Mouse (Mus musculus): ENCODE data around the gene Dpyd. TPM values are rescaled to one million over a fixed set of nuclear protein-coding genes. Genes with fewer than 3 reads are reported as not detected.

The Dpyd gene
- total and polyA plus RNA-seq, 2 experiments from 2014 or later = 3.7 to 4.1 TPM

DNA sequence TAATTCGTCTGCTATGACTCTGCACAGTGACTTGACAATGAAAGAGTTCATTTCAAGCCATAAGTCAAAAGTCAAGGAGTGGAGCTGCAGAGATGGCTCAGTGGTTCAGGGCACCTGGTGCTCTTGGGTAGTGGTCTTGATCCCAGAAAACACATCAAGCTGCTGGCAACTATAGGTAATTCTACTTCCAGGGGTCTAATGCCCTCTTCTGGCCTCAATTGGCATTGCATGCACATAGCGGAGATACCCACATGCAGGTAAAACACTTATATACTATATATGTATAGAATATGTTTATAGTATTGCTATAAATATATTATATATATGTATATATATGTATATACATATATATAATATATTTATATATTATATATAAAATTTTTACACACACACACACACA lies 429.4 kb downstream of the Dpyd start:
- Histone ChIP-seq H3K4me1 (ENCODE audit: insufficient read depth, low read length) (no peaks in the 10 kb centered on the region), H3K9ac (replicated peaks; ENCODE audit: low read length) (no peak overlapping the region), H3K9me3 (ENCODE audit: low read length) (no peaks in the 10 kb centered on the region), H3K27ac (no peak overlapping the region), H3K36me3 (ENCODE audit: insufficient read depth, low read length) (no peaks in the 10 kb centered on the region), H3K27me3 (ENCODE audit: insufficient read depth, low read length) (no peaks in the 10 kb centered on the region), H3K4me3 (ENCODE audit: low read length) (no peak overlapping the region), H3K4me2 (ENCODE audit: low read depth, low read length) (no peak overlapping the region)
- no peak for ATAC-seq
- TF ChIP-seq CTCF (IDR thresholded peaks at IDR 0.05; ENCODE audit: low read depth) = no peak
- 89% methylated on average over 2 of the region's 2 CpGs for whole genome bisulfite sequencing
- DNase-seq (ENCODE audit: low spot score) = no peak

DNA sequence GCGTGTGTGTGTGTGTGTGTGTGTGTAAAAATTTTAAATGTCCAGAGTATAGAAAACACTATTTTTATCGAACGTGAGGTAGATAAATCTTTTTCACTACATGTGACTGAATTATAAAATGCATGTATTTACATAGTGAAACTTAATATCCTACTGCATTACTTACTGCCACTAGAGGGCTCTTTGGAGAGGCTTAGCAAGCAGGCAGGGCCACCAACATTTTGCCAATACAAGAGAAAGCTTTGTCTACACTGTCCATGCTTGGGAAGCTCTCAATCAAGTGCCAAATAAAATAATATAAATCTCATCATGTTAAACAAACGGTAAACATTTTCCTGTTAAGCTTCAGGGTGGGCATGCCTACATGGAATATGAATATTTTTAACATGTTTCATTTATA lies 429.9 kb downstream of the Dpyd start:
- DNase-seq (ENCODE audit: low spot score) (peak; percentile 53), ATAC-seq (no peak)
- no peak overlapping the region for H3K9ac ChIP-seq (replicated peaks; ENCODE audit: low read length)
- H3K4me1 ChIP-seq (ENCODE audit: insufficient read depth, low read length) = no peaks in the 10 kb centered on the region
- 78% methylated on average over 4 of the region's 4 CpGs for WGBS
- no peaks in the 10 kb centered on the region for H3K27me3 ChIP-seq (ENCODE audit: insufficient read depth, low read length)
- no peaks in the 10 kb centered on the region for H3K9me3 ChIP-seq (ENCODE audit: low read length)
- H3K27ac ChIP-seq = no peak overlapping the region
- no peak overlapping the region for H3K4me3 ChIP-seq (ENCODE audit: low read length)
- no peaks in the 10 kb centered on the region for H3K36me3 ChIP-seq (ENCODE audit: insufficient read depth, low read length)
- no peak overlapping the region for H3K4me2 ChIP-seq (ENCODE audit: low read depth, low read length)
- TF ChIP-seq CTCF (IDR thresholded peaks at IDR 0.05; ENCODE audit: low read depth) = peak; percentile 63

DNA sequence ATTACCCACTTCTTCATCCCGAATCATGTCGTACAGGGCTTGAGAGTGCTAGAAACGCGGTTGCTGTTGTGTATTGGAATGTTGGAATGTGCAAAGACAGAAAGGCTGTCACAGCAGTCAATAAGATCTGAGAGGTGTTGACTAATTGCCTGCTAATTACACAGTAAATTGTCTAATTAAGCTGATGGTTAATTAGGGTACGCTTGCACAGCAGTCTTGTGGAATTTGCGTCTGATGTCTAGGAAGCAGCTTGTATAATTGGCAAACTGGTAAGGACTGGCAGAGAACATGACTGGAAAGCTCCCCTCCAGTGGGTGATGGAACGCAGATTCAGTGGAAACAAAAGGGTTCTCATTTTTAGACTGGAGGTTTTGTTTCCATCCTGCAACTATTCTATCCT lies 459.3 kb downstream of the Dpyd start:
- peak; percentile 62; the same call in 1 of the 2 replicates for ATAC-seq

DNA sequence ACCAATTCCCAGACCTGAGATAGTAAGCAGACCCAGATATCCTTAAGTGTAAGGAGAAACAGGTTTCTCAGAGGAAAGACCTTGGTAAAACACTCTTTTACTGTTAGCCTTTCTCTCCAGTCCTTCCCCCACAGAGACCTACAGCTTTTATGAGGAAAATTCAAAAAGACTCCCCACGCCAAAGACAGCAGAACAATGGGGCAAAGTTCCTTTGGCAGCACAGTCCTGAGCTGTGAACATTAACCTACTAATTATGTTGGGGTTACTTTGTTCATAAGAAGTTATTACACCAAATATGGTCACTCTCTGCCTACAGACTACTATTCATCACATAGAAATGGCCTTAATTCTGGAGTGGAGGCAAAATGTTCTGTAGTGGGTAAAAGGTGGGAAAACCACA lies 480.7 kb downstream of the Dpyd start:
- H3K4me2 ChIP-seq (ENCODE audit: low read depth, low read length) = no peak overlapping the region
- H3K27me3 ChIP-seq (ENCODE audit: insufficient read depth, low read length) = no peaks in the 10 kb centered on the region
- no peak overlapping the region for H3K9ac ChIP-seq (replicated peaks; ENCODE audit: low read length)
- no peaks in the 10 kb centered on the region for H3K36me3 ChIP-seq (ENCODE audit: insufficient read depth, low read length)
- 67% methylated on average over 1 of the region's 1 CpGs for WGBS
- no peak for DNase-seq (ENCODE audit: low spot score)
- no peaks in the 10 kb centered on the region for H3K4me1 ChIP-seq (ENCODE audit: insufficient read depth, low read length)
- no peak overlapping the region for H3K27ac ChIP-seq
- H3K9me3 ChIP-seq (ENCODE audit: low read length) = no peaks in the 10 kb centered on the region
- TF ChIP-seq CTCF (IDR thresholded peaks at IDR 0.05; ENCODE audit: low read depth) = no peak
- no peak overlapping the region for H3K4me3 ChIP-seq (ENCODE audit: low read length)
- no peak for ATAC-seq

More for the DNA sequence above, 459.3 kb downstream of the Dpyd start:
- H3K4me2 ChIP-seq (ENCODE audit: low read depth, low read length) = no peak overlapping the region
- H3K4me1 ChIP-seq (ENCODE audit: insufficient read depth, low read length) = no peaks in the 10 kb centered on the region
- 35% methylated on average over 7 of the region's 7 CpGs for WGBS
- no peak overlapping the region for H3K4me3 ChIP-seq (ENCODE audit: low read length)
- H3K9me3 ChIP-seq (ENCODE audit: low read length) = no peaks in the 10 kb centered on the region
- no peak overlapping the region for H3K9ac ChIP-seq (replicated peaks; ENCODE audit: low read length)
- H3K36me3 ChIP-seq (ENCODE audit: insufficient read depth, low read length) = no peaks in the 10 kb centered on the region
- DNase-seq (ENCODE audit: low spot score) = peak; percentile 40
- no peak for TF ChIP-seq CTCF (IDR thresholded peaks at IDR 0.05; ENCODE audit: low read depth)
- no peaks in the 10 kb centered on the region for H3K27me3 ChIP-seq (ENCODE audit: insufficient read depth, low read length)
- H3K27ac ChIP-seq = no peak overlapping the region

DNA sequence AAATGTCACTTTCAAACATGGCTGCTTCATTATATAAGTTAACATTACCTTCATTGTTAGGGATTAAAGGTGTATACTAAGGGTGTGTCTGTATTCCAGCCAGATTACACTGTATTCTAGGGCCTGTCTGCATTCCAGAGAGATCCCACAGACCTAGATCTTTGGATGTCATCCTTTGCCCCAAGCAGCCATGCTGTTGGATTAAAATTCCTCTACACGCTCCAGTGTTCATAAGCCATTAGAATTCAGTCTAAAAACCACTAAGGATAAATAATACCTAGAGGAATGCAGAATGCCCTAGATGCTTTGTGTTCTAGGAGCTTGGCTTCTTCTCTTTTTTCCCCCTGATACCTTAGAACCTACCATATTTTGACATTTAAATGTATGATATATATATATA lies 494.2 kb downstream of the Dpyd start:
- Histone ChIP-seq H3K4me2 (ENCODE audit: low read depth, low read length) (no peak overlapping the region), H3K27me3 (ENCODE audit: insufficient read depth, low read length) (no peaks in the 10 kb centered on the region), H3K27ac (no peak overlapping the region), H3K4me1 (ENCODE audit: insufficient read depth, low read length) (no peaks in the 10 kb centered on the region), H3K9ac (replicated peaks; ENCODE audit: low read length) (no peak overlapping the region), H3K9me3 (ENCODE audit: low read length) (no peaks in the 10 kb centered on the region), H3K36me3 (ENCODE audit: insufficient read depth, low read length) (no peaks in the 10 kb centered on the region), H3K4me3 (ENCODE audit: low read length) (no peak overlapping the region)
- 86% methylated on average over 1 of the region's 1 CpGs for WGBS
- TF ChIP-seq CTCF (IDR thresholded peaks at IDR 0.05; ENCODE audit: low read depth) = no peak
- ATAC-seq (no peak), DNase-seq (ENCODE audit: low spot score) (no peak)

DNA sequence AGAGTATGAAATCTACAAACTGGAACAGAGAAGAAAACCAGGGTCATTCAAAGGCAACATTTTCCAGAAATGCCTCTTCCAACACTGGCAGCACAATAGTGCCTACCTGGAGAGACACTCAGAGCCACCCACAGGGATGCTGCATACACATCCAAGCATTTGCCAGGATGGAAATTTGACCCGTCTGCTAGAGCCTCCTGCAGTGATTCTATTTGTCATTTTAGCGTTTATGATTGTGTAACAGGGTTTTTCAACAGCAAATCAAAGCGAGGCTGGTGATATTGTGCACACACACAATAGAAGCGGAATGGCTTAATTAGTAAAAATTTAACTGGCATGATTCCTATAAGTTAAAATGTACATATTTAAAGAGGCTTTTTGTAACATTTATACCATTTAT lies 501.3 kb downstream of the Dpyd start:
- Histone ChIP-seq H3K27me3 (ENCODE audit: insufficient read depth, low read length) (no peaks in the 10 kb centered on the region), H3K9me3 (ENCODE audit: low read length) (no peaks in the 10 kb centered on the region), H3K9ac (replicated peaks; ENCODE audit: low read length) (no peak overlapping the region), H3K4me3 (ENCODE audit: low read length) (no peak overlapping the region), H3K36me3 (ENCODE audit: insufficient read depth, low read length) (no peaks in the 10 kb centered on the region), H3K27ac (no peak overlapping the region), H3K4me1 (ENCODE audit: insufficient read depth, low read length) (no peaks in the 10 kb centered on the region), H3K4me2 (ENCODE audit: low read depth, low read length) (no peak overlapping the region)
- ATAC-seq (no peak), DNase-seq (ENCODE audit: low spot score) (peak; percentile 45)
- 27% methylated on average over 4 of the region's 4 CpGs for WGBS
- TF ChIP-seq CTCF (IDR thresholded peaks at IDR 0.05; ENCODE audit: low read depth) = no peak

DNA sequence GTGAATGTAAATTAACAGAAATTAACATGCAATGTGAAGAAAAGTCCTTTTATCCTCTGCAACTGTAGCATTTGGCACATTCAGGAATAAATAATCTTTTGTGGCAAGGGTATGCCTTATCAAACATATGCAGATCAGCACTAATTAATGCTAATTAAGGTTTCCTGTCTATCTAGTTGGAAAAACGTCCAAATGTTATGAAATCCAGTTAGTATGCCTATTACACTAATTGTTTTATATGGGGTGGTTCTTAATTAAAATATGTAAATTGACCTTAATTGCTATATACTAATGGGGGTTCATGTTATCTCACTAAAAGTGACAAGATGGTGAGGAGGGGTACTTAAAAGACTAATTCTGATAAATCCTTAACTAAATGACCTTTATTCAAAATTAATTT lies 501.7 kb downstream of the Dpyd start:
- Histone ChIP-seq H3K4me1 (ENCODE audit: insufficient read depth, low read length) (no peaks in the 10 kb centered on the region), H3K27ac (no peak overlapping the region), H3K4me3 (ENCODE audit: low read length) (no peak overlapping the region), H3K36me3 (ENCODE audit: insufficient read depth, low read length) (no peaks in the 10 kb centered on the region), H3K27me3 (ENCODE audit: insufficient read depth, low read length) (no peaks in the 10 kb centered on the region), H3K4me2 (ENCODE audit: low read depth, low read length) (no peak overlapping the region), H3K9me3 (ENCODE audit: low read length) (no peaks in the 10 kb centered on the region), H3K9ac (replicated peaks; ENCODE audit: low read length) (no peak overlapping the region)
- DNase-seq (ENCODE audit: low spot score) = peak; percentile 6
- no peak for ATAC-seq
- no peak for TF ChIP-seq CTCF (IDR thresholded peaks at IDR 0.05; ENCODE audit: low read depth)
- 9% methylated on average over 1 of the region's 1 CpGs for WGBS

Data from hindbrain, postnatal 0 days (tissue).